Mouse (Mus musculus) spleen, postnatal 10 days (tissue): Measurements from ENCODE around the gene Ubl3.

ENCODE experiments used
- DNase-seq, 2 experiments: peaks; one replicate each; pipeline ENCODE4 v3.0.0; 2021 to 2022; ENCODE audit warnings: low spot score in 2 of 2

Gene Ubl3

GRCm38 (mm10) chr5:148527632-148528031 lies 25.0 kb downstream of the Ubl3 start:
- no peak for DNase-seq

DNA sequence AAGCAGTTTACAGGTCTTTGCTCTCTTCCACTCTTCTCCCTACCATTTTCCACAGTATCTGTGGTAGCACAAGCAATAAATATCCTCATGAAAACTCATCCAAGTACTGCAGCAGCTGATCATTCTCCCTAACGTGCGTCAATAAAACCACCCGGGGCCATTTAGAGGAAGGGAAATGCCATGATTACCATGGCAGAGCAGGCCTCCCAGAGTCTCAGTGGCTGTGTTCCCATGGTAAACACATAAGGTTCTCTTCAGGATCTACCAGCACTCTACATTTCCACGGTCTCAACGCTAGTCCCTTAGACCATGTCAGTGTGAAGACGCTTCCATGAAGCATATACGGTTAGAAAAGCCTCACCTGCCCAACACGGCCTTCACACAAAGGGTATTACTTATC lies 26.0 kb downstream of the Ubl3 start:
- DNase-seq = no peak

- no peak for DNase-seq
Observed at GRCm38 (mm10) chr5:148523202-148523971, 29.2 kb downstream of the Ubl3 start.

GRCm38 (mm10) chr5:148522378-148522777 lies 30.2 kb downstream of the Ubl3 start:
- DNase-seq = no peak

DNA sequence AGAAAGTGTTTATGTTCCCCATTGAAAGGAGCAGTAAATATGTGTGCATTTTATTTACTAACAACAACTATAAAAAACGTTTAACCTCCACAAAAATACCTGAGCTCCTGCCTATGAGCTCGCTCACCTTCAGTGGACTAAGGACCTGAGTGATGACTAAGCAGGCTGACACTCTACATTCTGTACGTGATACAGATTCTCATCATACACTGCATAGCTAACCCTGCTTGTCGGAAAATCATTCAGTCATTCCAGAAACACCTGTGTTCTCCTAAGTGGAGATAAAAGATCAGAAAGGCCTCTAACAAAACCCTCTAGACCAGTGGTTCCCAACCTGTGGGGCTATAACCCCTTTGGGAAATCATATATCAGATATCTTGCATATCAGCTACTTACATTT lies 35.1 kb downstream of the Ubl3 start:
- no peak for DNase-seq

DNA sequence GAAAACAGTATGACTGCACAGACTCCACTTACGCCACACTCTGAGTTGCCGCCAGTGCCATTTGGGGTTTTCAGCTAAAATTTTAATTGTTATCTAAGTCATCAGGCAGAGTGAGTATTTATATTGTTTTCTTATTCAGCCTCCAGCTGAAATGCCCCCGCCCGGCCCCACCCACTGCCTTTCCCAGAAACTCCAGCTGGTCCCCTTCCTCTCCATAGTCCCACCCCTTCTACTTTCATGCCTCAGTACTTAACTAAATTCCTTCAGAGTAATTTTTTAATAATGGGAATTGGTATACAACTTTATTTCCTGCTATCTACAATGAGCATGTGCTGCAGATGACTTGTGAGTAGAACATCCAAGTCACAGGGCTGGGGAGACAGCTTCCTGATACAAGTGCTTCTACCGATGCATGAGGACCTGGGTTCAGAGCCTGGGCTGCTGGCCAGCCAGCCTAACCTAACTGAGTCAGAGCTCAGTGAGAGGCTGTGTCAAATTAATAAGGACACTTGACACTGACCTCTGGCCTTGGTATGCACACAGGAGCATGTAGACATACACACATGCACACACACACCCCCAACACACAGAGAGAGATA lies 40.4 kb downstream of the Ubl3 start:
- DNase-seq = no peak

DNA sequence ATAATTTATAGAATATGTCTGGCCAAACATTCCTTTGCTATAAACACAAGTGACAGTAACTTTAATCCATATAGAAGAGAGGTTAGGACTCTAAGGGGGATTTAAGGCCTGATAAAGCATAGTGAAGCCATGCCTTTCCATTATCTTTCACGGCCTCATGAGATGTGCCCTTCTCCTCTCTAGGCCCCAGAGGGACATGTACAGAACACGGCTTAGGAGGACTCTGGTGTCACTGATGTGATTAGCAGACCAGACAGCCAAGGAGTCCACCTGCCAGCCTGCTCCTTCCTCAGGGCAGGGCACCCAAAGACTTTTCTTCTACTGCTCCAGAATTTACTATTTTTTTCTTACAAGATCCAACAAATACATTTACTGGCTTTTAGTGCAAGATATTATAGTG lies 42.3 kb downstream of the Ubl3 start:
- no peak for DNase-seq

- peak in 1 of 2 experiments; percentile 12 for DNase-seq
Observed at GRCm38 (mm10) chr5:148509731-148510130, 42.9 kb downstream of the Ubl3 start.

GRCm38 (mm10) chr5:148508901-148509604 lies 43.5 kb downstream of the Ubl3 start:
- peak; percentile 14 to 63 for DNase-seq

GRCm38 (mm10) chr5:148505381-148505780 lies 47.2 kb downstream of the Ubl3 start:
- no peak for DNase-seq

GRCm38 (mm10) chr5:148502237-148502636 lies 50.4 kb downstream of the Ubl3 start:
- no peak for DNase-seq

DNA sequence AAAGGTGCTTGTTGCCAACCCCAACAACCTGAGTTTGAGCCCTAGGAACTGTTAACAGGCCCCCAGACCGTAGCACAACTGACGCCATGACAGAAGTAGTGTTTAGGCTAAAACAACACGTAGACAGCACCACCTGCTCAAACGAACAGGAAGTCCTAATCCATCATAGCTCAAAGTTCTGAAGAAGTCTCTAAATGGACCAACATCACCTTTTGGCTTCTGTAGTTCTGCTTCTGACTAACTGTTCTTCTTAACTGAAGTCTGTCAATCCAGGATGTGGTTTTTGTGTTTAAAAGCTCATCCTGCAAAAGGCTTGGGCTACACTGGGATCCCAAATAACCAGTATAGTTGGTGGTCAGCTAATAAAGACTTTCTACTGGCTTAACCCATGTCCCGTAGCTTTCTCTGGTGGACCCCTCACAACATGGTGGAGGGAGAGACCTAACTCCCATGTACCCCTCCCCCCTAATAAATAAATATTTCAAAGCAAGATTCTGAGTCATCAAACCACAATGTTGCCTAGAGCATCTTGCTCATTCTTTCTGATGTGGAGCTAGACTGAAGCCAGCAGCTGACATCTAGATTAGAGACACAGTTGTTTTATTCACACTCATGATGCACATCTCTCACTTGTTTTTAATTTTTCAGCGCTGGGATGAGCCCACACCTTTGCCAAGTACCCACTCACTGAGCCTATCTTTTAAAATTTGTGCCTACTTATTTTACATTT lies 51.2 kb downstream of the Ubl3 start:
- no peak for DNase-seq

GRCm38 (mm10) chr5:148500516-148500915 lies 52.1 kb downstream of the Ubl3 start:
- DNase-seq = no peak

DNA sequence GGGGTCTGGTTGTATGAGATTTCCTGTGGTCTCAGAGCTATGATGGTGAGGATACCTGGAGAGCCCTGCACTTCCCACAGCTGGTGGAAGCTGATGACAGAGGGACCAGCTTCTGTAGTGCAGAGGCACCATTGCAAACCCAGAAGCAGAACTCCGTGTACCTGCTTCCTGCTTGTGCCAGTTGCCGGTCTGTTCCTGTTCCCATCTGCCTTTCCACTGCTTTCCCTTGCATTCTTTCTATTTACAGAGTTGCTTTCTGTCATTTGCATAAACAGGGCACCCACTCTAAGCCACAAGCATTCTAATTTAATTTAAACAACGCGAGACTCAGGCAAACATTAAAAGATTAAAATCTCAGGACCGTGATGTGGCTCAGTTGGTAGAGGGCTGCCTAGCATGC lies 53.0 kb downstream of the Ubl3 start:
- DNase-seq = no peak

- DNase-seq = no peak
Observed at GRCm38 (mm10) chr5:148495991-148496390, 56.6 kb downstream of the Ubl3 start.

DNA sequence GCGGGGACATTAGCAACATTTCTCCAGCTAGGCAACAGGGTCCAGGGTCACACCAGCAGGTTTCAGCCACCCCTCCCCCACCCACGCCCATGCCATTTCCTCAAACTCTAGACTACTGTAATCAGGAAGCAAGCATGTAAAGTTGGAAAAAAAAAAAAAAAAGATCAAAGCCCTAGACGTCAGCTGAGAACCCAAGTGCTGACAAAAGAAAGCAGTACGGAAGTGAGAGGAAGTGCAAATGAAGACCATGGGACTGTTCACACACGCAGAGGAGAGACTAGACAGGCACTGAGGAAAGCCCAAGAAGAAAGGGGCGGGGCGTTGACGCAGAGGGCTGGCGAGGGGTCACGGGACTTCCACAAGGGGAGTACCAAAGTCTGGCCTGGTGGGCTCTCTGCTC lies 57.4 kb downstream of the Ubl3 start:
- peak in 1 of 2 experiments; percentile 51 for DNase-seq

DNA sequence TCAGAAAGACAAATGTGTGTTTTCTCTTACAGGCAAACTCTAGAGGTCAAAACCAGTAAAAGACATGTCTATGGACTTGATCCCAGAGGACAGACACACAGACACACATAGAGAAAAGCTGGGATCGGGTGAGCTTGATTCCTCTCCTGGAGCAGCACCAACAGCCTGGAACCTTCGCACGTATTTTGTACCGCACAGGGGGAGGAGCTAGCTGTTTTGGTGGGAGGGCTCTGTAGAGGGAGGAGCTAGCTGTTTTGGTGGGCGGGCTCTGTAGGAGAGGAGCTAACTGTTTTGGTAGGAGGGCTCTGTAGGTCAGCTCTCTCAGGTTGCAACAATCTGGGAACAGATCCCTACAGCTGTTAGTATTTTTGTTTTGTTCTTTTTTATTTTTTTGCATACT lies 58.3 kb downstream of the Ubl3 start:
- no peak for DNase-seq

DNA sequence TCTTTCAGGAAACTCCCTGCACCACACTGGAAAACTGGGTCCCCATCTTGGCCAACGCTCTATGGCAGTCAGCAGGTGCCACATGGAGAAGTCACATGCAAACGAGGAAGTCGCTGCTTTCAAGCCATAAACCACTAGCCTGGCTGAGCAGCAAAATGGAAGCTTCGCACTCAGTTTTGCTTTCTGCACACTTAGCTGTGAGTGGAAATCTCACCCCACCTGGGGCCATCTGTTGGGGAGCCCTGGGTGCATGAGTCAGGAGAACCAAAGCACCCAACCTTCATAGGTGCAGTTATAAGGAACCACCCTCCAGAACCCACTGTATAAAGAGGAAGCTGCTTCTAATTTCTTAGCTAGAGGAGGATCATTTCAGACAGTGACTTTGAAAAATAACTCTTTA lies 59.6 kb downstream of the Ubl3 start:
- peak in 1 of 2 experiments; percentile 36 for DNase-seq

DNA sequence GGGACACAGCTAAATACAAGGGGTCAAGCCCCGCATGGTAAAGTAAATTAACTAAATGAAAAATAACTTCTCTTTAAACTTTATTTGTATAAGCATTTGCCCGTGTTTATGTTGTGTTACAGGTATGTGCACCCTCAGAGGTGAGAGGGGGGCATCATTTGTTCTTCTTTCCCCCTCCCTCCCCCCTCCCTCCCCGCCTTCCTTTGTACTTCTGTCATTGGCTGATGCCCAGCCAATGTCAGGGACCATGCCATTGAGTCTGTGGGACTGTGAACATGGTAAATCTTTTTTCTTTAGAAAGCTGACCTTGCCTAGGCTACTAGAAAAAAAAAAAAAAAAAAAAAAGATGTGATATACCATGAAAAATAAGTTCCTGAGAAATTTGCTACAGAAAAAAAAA lies 62.2 kb downstream of the Ubl3 start:
- DNase-seq = no peak

- DNase-seq = no peak
Observed at GRCm38 (mm10) chr5:148489724-148490193, 62.8 kb downstream of the Ubl3 start.

DNA sequence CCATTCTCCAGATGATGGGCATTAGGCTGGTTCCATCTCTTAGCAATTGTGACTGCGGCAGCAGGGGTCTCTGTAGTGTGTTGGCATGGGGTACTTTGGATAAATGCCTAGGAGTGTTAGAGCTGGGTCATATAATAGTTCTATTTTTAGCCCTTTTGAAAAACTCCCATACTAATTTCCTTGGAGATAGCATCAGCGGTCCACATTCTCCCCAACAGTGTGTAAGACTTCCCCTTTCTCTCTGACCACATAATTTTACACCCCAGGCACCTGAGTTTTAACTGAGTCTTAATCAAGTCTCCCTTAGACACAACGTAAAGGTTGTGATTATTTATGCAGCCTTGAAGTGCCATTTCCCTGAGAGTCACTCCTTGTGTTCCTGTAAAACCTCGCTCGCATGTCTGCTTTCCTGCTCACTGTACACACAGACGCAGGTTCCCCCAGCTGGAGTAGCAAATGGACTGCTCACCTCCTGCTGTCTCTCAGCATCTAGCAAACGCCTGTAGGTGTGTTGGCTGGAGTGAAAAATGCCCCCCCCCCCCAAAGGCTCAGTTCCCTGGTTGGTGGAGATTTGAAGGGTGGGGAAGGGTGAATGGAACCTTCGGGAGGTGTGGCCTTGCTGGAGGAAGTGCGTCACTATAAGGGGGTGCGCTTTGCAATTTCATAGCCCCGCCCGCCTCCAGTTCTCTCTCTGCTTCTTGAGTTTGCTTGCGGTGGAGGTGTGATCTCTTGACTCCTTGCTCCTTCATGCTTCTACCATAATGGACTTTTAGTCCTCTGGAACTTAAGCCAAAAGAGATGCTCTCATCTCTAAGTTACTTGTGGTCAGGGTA lies 63.5 kb downstream of the Ubl3 start:
- peak in 1 of 2 experiments; percentile 34 for DNase-seq
